Mouse (Mus musculus) hindbrain, embryonic 10.5 days (tissue): Measurements from ENCODE around the gene Wdr74. TPM values are rescaled to one million over a fixed set of nuclear protein-coding genes. Genes with fewer than 3 reads are reported as not detected.
"Not testable (repeated sequence)": the region's sequence is repeated elsewhere in the genome, so short reads cannot be mapped to it uniquely, and the experiment has no call there.

Source experiments
- DNase-seq: peaks from one replicate; pipeline ENCODE4 v3.0.0-alpha.2; 2017; ENCODE audit warnings: low spot score
- H3K27ac ChIP-seq: fragments of 300-500 bp; sonication (generic); 2 replicates; pipeline ENCODE4 v1.5.1; 2016; ENCODE audit warnings: mild to moderate bottlenecking, moderate library complexity
- H3K27me3 ChIP-seq: fragments of 300-500 bp; sonication (generic); 2 replicates; pipeline ENCODE4 v1.6.1; 2016; ENCODE audit warnings: mild to moderate bottlenecking; ENCODE audit not compliant: poor library complexity, insufficient read depth, severe bottlenecking
- H3K36me3 ChIP-seq: fragments of 300-500 bp; sonication (generic); 2 replicates; pipeline ENCODE4 v1.6.1; 2016; ENCODE audit warnings: mild to moderate bottlenecking, moderate library complexity
- H3K4me1 ChIP-seq: fragments of 300-500 bp; sonication (generic); replicated peaks from 2 replicates; pipeline ENCODE4 v1.6.1; 2016; ENCODE audit warnings: mild to moderate bottlenecking
- H3K4me3 ChIP-seq: fragments of 300-500 bp; sonication (generic); 2 replicates; pipeline ENCODE4 v1.5.1; 2016; ENCODE audit warnings: mild to moderate bottlenecking, moderate library complexity
- H3K9me3 ChIP-seq: fragments of 300-500 bp; sonication (generic); 2 replicates; pipeline ENCODE4 v1.6.1; 2016; ENCODE audit warnings: mild to moderate bottlenecking, moderate library complexity
- WGBS: fragments of 180-500 bp; shearing (Covaris S2); methylation state at CpG from one replicate; pipeline ENCODE4 v1.1.7; 2016; 5-methylcytosine and 5-hydroxymethylcytosine counted together
- polyA plus RNA-seq: library from polyadenylated mRNA; unstranded; fragments of >200 nt; fragmentation: Nextera tagmentation; extraction: Ambion mirVana; gene quantifications from 2 replicates; pipeline ENCODE4 v1.2.1, GENCODE M21; 2016

Wdr74 gene
- polyA plus RNA-seq, 1 experiment from 2014 or later, result 112 TPM

GRCm38 (mm10) chr19:8711506-8711905, 24.1 kb upstream of the Wdr74 start:
- H3K27ac ChIP-seq, result peak overlapping the region; percentile 96; the same call in 1 of the 2 replicates
- no peaks in the 10 kb centered on the region for H3K9me3 ChIP-seq
- 91% methylated on average over 4 of the region's 4 CpGs for WGBS
- H3K4me1 ChIP-seq, result peaks cover 33% of the 10 kb centered on the region
- peak overlapping the region; percentile 86 for H3K4me3 ChIP-seq
- no peaks in the 10 kb centered on the region for H3K27me3 ChIP-seq
- H3K36me3 ChIP-seq, result peaks cover 57% of the 10 kb centered on the region
- no peak for DNase-seq

GRCm38 (mm10) chr19:8711949-8712869, 23.4 kb upstream of the Wdr74 start:
- Histone ChIP-seq H3K36me3 (peaks cover 50% of the 10 kb centered on the region), H3K4me3 (peak overlapping the region; percentile 86), H3K9me3 (no peaks in the 10 kb centered on the region), H3K27ac (peak overlapping the region; percentile 96), H3K27me3 (no peaks in the 10 kb centered on the region), H3K4me1 (peaks cover 33% of the 10 kb centered on the region)
- 71% methylated on average over 10 of the region's 10 CpGs for WGBS
- DNase-seq, result no peak

- Histone ChIP-seq H3K36me3 (peaks cover 43% of the 10 kb centered on the region), H3K9me3 (no peaks in the 10 kb centered on the region), H3K4me3 (peak overlapping the region; percentile 86), H3K27ac (peak overlapping the region; percentile 96), H3K27me3 (no peaks in the 10 kb centered on the region), H3K4me1 (peaks cover 33% of the 10 kb centered on the region)
- peak; percentile 88 for DNase-seq
- under 1% methylated on average over 13 of the region's 13 CpGs for WGBS
Observed at GRCm38 (mm10) chr19:8712870-8713305, 22.7 kb upstream of the Wdr74 start.

GRCm38 (mm10) chr19:8713306-8713996, 22.2 kb upstream of the Wdr74 start:
- peak overlapping the region; percentile 86 for H3K4me3 ChIP-seq
- DNase-seq, result peak; percentile 91
- under 1% methylated on average over 51 of the region's 51 CpGs for WGBS

GRCm38 (mm10) chr19:8713997-8714652, 21.5 kb upstream of the Wdr74 start:
- 11% methylated on average over 13 of the region's 13 CpGs for WGBS

More at GRCm38 (mm10) chr19:8713306-8713996, 22.2 kb upstream of the Wdr74 start:
- H3K4me1 ChIP-seq, result peaks cover 33% of the 10 kb centered on the region
- H3K27ac ChIP-seq, result peak overlapping the region; percentile 96
- no peaks in the 10 kb centered on the region for H3K9me3 ChIP-seq
- no peaks in the 10 kb centered on the region for H3K27me3 ChIP-seq
- peaks cover 37% of the 10 kb centered on the region for H3K36me3 ChIP-seq

GRCm38 (mm10) chr19:8714653-8715481, 20.8 kb upstream of the Wdr74 start:
- H3K27ac ChIP-seq, result no peak overlapping the region
- no peaks in the 10 kb centered on the region for H3K27me3 ChIP-seq
- H3K9me3 ChIP-seq, result no peaks in the 10 kb centered on the region
- no peak for DNase-seq
- peak overlapping the region; percentile 18; the same call in 1 of the 2 replicates for H3K4me3 ChIP-seq
- H3K4me1 ChIP-seq, result peaks cover 33% of the 10 kb centered on the region
- WGBS, result 78% methylated on average over 10 of the region's 10 CpGs
- H3K36me3 ChIP-seq, result peaks cover 23% of the 10 kb centered on the region

More at GRCm38 (mm10) chr19:8713997-8714652, 21.5 kb upstream of the Wdr74 start:
- Histone ChIP-seq H3K4me1 (peaks cover 33% of the 10 kb centered on the region), H3K27me3 (no peaks in the 10 kb centered on the region), H3K36me3 (peaks cover 30% of the 10 kb centered on the region), H3K27ac (peak overlapping the region; percentile 96), H3K4me3 (peak overlapping the region; percentile 86), H3K9me3 (no peaks in the 10 kb centered on the region)
- DNase-seq, result no peak

GRCm38 (mm10) chr19:8715868-8716766, 19.5 kb upstream of the Wdr74 start:
- H3K4me3 ChIP-seq, result no peak overlapping the region
- H3K27me3 ChIP-seq, result no peaks in the 10 kb centered on the region
- no peak for DNase-seq
- H3K9me3 ChIP-seq, result no peaks in the 10 kb centered on the region
- H3K27ac ChIP-seq, result no peak overlapping the region
- peaks cover 11% of the 10 kb centered on the region for H3K36me3 ChIP-seq
- peaks cover 27% of the 10 kb centered on the region for H3K4me1 ChIP-seq
- 60% methylated on average over 10 of the region's 10 CpGs for WGBS

GRCm38 (mm10) chr19:8716767-8717475, 18.7 kb upstream of the Wdr74 start:
- 61% methylated on average over 9 of the region's 10 CpGs for WGBS
- Histone ChIP-seq H3K4me3 (no peak overlapping the region), H3K36me3 (peaks cover 2% of the 10 kb centered on the region), H3K9me3 (no peaks in the 10 kb centered on the region), H3K27me3 (no peaks in the 10 kb centered on the region), H3K4me1 (peaks cover 22% of the 10 kb centered on the region), H3K27ac (no peak overlapping the region)
- no peak for DNase-seq

- 77% methylated on average over 3 of the region's 3 CpGs for WGBS
Observed at GRCm38 (mm10) chr19:8718357-8718756, 17.3 kb upstream of the Wdr74 start.

GRCm38 (mm10) chr19:8719037-8719436, 16.6 kb upstream of the Wdr74 start:
- peaks cover 16% of the 10 kb centered on the region for H3K4me1 ChIP-seq
- not testable (repeated sequence) for H3K9me3 ChIP-seq, H3K27ac ChIP-seq, H3K27me3 ChIP-seq, H3K36me3 ChIP-seq, H3K4me3 ChIP-seq, DNase-seq

More at GRCm38 (mm10) chr19:8718357-8718756, 17.3 kb upstream of the Wdr74 start:
- Histone ChIP-seq H3K4me1 (peaks cover 19% of the 10 kb centered on the region), H3K36me3 (no peaks in the 10 kb centered on the region), H3K4me3 (no peak overlapping the region), H3K27me3 (no peaks in the 10 kb centered on the region), H3K27ac (no peak overlapping the region), H3K9me3 (no peaks in the 10 kb centered on the region)
- peak; percentile 61 for DNase-seq

- no peak overlapping the region for H3K27ac ChIP-seq
- no peaks in the 10 kb centered on the region for H3K27me3 ChIP-seq
- H3K4me1 ChIP-seq, result peaks cover 26% of the 10 kb centered on the region
- H3K36me3 ChIP-seq, result peaks cover 25% of the 10 kb centered on the region
- H3K4me3 ChIP-seq, result no peak overlapping the region
- 72% methylated on average over 1 of the region's 1 CpGs for WGBS
- no peaks in the 10 kb centered on the region for H3K9me3 ChIP-seq
- DNase-seq, result no peak
Observed at GRCm38 (mm10) chr19:8721378-8721777, 14.2 kb upstream of the Wdr74 start.
